Mouse (Mus musculus): ENCODE results near the gene Olfr1131. TPM values are rescaled to one million over a fixed set of nuclear protein-coding genes. Genes with fewer than 3 reads are reported as not detected.
"Not testable (repeated sequence)": the region's sequence is repeated elsewhere in the genome, so short reads cannot be mapped to it uniquely, and the experiment has no call there.

Gene Olfr1131
- not detected for total RNA-seq (2021)
- long read RNA-seq, experiment 1 = 0 reads
- long read RNA-seq, experiment 2 = 0 reads

GRCm38 (mm10) chr2:87626804-87627203 lies at the start of gene Olfr1131:
Olfr1131 (plus strand) TSS chr2:87627104.
- intact Hi-C loops (cut with DNase I) = no loop called here

DNA sequence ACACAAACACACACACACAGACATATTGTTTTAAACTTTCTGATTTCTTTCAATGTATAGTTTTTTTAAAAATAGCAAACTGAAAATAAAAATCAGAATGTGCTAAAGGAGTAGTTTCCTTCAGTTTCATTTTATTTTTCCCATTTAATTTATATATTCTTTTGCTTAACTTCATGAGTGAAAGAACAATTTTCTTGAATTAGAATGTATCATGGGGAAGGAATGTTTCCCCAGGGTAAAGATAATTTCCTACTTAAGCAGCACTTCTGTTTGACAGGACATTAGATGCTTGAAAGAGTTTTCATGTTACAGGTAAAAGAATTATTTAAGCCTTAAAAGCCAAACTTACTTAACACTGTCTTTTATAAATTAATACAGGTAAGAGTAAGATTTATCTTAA lies 21.0 kb upstream of the Olfr1131 start, which contains the start of gene Olfr1130:
Gene Olfr1130 (plus strand): TSS at position 301 of the 400 bp plus-strand sequence.
- intact Hi-C loops (cut with DNase I); DNase-seq: not testable (repeated sequence)

More at GRCm38 (mm10) chr2:87626804-87627203, at the start of gene Olfr1131:
- no peak for DNase-seq

DNA sequence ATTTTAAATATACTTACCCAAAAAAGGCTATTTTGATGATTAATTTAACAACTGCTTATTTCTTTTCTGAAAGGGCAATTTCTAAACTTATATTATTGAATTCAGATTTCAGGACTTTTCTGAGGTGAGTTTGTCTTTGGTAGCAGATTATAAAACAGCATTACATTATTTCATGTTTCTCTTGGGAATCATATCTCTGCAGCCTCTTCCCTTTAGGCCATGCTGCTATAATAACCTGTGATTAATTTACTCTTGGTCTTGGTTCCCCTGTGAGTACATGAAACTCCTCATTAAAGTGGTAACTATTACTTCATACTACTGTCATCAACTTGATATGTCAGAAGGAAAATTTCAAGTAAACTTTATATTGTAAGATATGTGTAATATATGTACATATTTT lies 10.5 kb downstream of the Olfr1131 start, which contains the start of gene Olfr1132:
Gene Olfr1132 (minus strand): TSS at position 101 of the 400 bp plus-strand sequence.
- intact Hi-C loops (cut with DNase I) = no loop called here
- no peak for DNase-seq

- intact Hi-C loops (cut with DNase I) = no loop called here
- DNase-seq = no peak
These were observed 15.5 kb downstream of the Olfr1131 start for GRCm38 (mm10) chr2:87642441-87642840.

- intact Hi-C loops (cut with DNase I) = no loop called here
These were observed 20.4 kb downstream of the Olfr1131 start, which contains the start of gene Olfr1133 for GRCm38 (mm10) chr2:87647274-87647673. Olfr1133 (minus strand) TSS chr2:87647374.

GRCm38 (mm10) chr2:87658360-87658759 lies 31.5 kb downstream of the Olfr1131 start, which contains the start of gene Olfr1134:
Olfr1134 (minus strand) TSS chr2:87658460.
- intact Hi-C loops (cut with DNase I) = no loop called here
- DNase-seq = no peak

More at GRCm38 (mm10) chr2:87647274-87647673, 20.4 kb downstream of the Olfr1131 start, which contains the start of gene Olfr1133:
- DNase-seq = no peak

DNA sequence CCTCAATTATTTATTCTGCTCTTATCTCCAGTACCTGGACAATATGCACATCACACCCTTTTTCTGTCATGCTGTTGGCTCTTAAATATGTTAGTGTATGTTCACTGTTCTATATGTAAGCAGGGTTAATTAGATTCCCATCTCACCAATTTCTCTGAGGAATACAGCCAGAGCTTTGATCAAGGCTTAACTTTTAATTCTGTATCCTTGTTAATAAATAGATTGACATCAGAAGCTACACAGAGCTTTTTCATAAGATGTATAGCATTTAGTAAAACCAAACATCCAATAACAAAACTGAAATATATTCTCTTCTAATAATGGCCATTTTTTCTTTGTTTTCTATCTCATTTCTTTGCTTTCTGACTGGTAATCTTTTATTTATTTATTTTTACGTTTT lies 46.7 kb downstream of the Olfr1131 start, which contains the start of gene Olfr1135:
Gene Olfr1135 (minus strand): TSS at position 101 of the 400 bp plus-strand sequence.
- no peak for DNase-seq
- intact Hi-C loops (cut with DNase I) = no loop called here

Other genes starting within 250 kb of the Olfr1131 start
- gene Olfr1122, start 241.3 kb upstream of the Olfr1131 start, total RNA-seq (2021) = not detected
- gene Olfr1123, start 210.5 kb upstream of the Olfr1131 start, total RNA-seq (2021) = not detected
- not detected for gene Olfr1124, start 196.8 kb upstream of the Olfr1131 start, total RNA-seq (2021)
- not detected for gene Olfr1126, start 173.1 kb upstream of the Olfr1131 start, total RNA-seq (2021)
- not detected for gene Pramel7, start 130.0 kb upstream of the Olfr1131 start, total RNA-seq (2021)
- gene Pramel6, start 120.5 kb upstream of the Olfr1131 start, total RNA-seq (2021) = not detected
- gene Olfr153, start 95.3 kb upstream of the Olfr1131 start, total RNA-seq (2021) = not detected
- not detected for gene Olfr1128, start 81.6 kb upstream of the Olfr1131 start, total RNA-seq (2021)
- gene Olfr1129, start 53.2 kb upstream of the Olfr1131 start, total RNA-seq (2021) = not detected
- gene Olfr1130, start 20.9 kb upstream of the Olfr1131 start, total RNA-seq (2021) = not detected
- gene Olfr1132, start 10.4 kb downstream of the Olfr1131 start, total RNA-seq (2021) = not detected
- gene Olfr1133, start 20.3 kb downstream of the Olfr1131 start, total RNA-seq (2021) = not detected
- not detected for gene Olfr1134, start 31.4 kb downstream of the Olfr1131 start, total RNA-seq (2021)
- gene Olfr1135, start 46.6 kb downstream of the Olfr1131 start, total RNA-seq (2021) = not detected
- gene Olfr1136, start 66.8 kb downstream of the Olfr1131 start, total RNA-seq (2021) = not detected
- gene Olfr1137, start 86.1 kb downstream of the Olfr1131 start, total RNA-seq (2021) = not detected
- gene Olfr1138, start 112.9 kb downstream of the Olfr1131 start, total RNA-seq (2021) = not detected
- gene Olfr1140, start 116.6 kb downstream of the Olfr1131 start, total RNA-seq (2021) = not detected
- gene Olfr1141, start 126.9 kb downstream of the Olfr1131 start, total RNA-seq (2021) = not detected
- not detected for gene Olfr152, start 152.4 kb downstream of the Olfr1131 start, total RNA-seq (2021)
- gene Olfr1143, start 173.5 kb downstream of the Olfr1131 start, total RNA-seq (2021) = not detected
- not detected for gene Olfr1145, start 182.7 kb downstream of the Olfr1131 start, total RNA-seq (2021)
- gene Olfr1148, start 203.4 kb downstream of the Olfr1131 start, total RNA-seq (2021) = not detected
- not detected for gene Olfr1150-ps1, start 216.9 kb downstream of the Olfr1131 start, total RNA-seq (2021)
- not detected for gene Olfr1151, start 228.8 kb downstream of the Olfr1131 start, total RNA-seq (2021)
- gene Olfr1152, start 239.4 kb downstream of the Olfr1131 start, total RNA-seq (2021) = not detected

Data from heart, postnatal 14 days (tissue).